Mouse (Mus musculus) lung, postnatal 0 days (tissue): ENCODE results near the gene Gabbr2.

Source experiments
- CTCF ChIP-seq: IDR thresholded peaks from 2 replicates; pipeline ENCODE4 v1.5.1; 2016; ENCODE audit warnings: antibody characterized with exemption, mild to moderate bottlenecking
- EP300 ChIP-seq: IDR thresholded peaks from 2 replicates; pipeline ENCODE4 v1.6.1; 2016; ENCODE audit warnings: antibody characterized with exemption, mild to moderate bottlenecking, control low read depth

- TF ChIP-seq CTCF, result no peak
- no peak for TF ChIP-seq EP300
Observed at GRCm38 (mm10) chr4:46919144-46919543, 72.5 kb downstream of the Gabbr2 start.
